Mouse (Mus musculus) cerebellum, adult 9-11 months (tissue): Measurements from ENCODE around the gene Sccpdh.
"Not testable (repeated sequence)": the region's sequence is repeated elsewhere in the genome, so short reads cannot be mapped to it uniquely, and the experiment has no call there.

Source experiments
- DNase-seq: peaks from one replicate; pipeline ENCODE4 v3.0.0; 2022

Sccpdh gene

GRCm38 (mm10) chr1:179668013-179668805, at the start of gene Sccpdh:
Gene Sccpdh, plus strand, starts transcription at chr1:179668210.
- peak; percentile 86 for DNase-seq

DNA sequence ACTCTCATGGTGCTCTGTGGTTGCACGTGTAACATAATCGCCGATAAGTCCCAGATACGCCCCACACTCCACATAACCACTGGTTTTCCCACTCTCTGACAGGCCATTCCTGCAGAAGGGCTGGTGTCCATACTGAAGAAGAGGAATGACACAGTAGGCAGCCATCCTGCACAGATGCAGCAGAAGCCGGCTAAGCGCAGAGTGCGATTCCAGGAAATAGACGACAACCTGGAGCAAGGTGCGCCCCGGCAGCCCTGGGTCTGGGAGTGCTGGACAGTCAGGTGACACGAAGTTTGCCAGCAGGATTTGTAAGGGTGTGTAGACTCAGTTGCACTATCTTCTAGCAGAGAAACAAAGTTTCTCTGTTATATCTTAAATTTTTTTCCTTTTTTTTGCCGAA, 45.3 kb upstream of the Sccpdh start:
- DNase-seq, result peak; percentile 3

DNA sequence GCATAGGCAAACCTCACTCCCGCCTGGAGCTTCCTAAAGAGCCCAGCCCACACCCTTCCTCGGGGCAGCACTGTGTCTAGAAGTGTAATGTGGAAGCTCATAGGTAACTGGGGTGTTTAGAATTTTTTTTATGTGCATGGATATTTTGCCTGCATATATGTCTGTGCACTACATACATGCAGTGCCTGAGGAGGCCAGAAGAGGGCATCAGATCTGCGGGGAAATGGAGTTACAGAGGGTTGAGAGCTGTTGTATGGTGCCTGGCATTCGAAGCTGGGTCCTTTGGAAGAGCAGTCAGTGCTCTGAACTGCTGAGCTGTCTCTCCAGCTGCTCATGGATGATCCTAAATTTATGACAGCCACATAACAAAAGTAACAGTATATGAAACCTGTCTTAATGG, 44.4 kb upstream of the Sccpdh start:
- peak; percentile 47 for DNase-seq

- peak; percentile 51 for DNase-seq
These were observed 43.7 kb upstream of the Sccpdh start for GRCm38 (mm10) chr1:179624354-179624753.

GRCm38 (mm10) chr1:179627855-179628254, 40.2 kb upstream of the Sccpdh start:
- no peak for DNase-seq

DNA sequence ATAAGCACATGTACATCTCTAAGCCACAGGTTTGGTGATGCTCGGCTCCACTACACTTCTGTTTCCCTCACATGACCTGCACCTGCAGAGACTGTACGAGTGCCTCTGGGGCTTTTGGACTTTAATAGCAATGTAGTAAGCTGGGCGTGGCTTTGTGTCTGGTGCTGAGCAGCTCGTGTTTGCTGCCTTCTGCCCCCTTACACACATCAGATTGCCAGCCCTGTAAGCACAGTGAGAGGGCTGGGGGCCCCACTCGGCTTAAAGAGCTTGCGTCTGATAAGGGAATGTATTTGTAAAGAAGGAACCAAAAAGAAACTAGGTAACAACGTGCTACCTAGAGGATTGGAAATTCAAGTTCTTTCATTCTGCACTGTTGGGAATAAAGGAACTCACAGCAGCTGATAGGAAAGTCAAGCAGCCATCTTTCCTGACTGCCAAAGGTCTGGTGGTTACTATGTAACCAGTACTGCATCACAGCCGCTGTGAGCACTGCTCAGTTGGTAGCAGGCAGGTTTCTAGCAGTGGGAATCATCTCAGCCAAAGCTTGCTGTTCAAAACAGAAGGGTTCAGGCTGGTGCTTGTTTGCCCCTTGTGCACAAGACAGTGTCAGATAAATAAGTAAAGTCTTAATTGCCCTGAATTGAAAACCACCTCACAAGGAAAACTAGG, 39.4 kb upstream of the Sccpdh start:
- DNase-seq, result peak; percentile 1

- peak; percentile 1 for DNase-seq
These were observed 38.7 kb upstream of the Sccpdh start for GRCm38 (mm10) chr1:179629276-179629675.

DNA sequence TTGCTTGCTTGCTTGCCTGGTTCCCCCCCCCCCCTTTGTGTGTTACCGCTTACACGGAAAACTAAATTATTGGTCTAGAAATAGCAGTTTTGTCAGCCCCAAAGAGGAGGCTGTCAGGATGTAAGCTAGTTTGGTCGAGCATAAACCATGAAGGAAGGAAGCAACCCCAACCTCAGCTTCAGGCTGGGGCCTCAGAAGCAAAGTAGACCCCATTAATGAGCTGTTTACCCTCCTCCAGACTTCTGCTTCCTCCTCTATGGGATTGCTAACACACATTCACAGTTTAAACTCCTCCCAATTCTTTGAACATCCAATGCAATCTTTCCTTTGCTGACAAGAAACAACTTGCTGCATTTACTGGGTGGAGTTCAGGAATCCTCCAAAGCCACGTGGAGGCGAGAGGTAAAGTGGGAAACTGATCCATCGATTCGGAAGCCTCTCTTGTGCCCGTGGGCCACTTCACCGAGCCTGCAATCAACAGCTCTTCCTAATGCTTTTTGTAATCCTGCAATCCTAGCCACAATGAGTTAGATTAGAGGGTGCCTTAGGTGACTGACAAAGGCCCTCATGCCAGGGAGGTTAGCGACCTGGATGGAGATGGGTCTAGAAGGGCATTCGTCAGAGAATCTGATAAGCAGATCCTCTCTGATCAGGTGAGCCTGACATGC, 35.1 kb upstream of the Sccpdh start:
- peak; percentile 1 for DNase-seq

- peak; percentile 7 for DNase-seq
These were observed 34.6 kb upstream of the Sccpdh start for GRCm38 (mm10) chr1:179633414-179633752.

DNA sequence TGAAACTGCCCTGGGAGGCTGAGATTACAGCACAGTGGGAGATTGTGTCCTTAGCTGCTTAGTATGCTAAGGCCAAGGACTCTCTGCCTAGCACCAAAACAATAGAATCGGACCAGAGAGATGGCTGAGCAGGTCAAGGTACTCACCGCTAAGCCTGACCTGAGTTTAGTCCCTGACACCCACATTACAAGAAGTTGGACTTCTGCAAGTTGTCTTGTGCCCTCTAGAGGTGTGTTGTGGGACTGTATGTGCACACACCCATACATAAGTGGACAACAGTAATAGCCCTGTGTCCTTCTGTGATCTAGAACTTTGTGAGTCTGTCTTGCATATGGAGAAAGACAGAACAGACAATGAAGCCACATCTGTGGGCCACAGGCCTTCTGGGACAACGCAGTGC, 33.9 kb upstream of the Sccpdh start:
- DNase-seq, result peak; percentile 1

DNA sequence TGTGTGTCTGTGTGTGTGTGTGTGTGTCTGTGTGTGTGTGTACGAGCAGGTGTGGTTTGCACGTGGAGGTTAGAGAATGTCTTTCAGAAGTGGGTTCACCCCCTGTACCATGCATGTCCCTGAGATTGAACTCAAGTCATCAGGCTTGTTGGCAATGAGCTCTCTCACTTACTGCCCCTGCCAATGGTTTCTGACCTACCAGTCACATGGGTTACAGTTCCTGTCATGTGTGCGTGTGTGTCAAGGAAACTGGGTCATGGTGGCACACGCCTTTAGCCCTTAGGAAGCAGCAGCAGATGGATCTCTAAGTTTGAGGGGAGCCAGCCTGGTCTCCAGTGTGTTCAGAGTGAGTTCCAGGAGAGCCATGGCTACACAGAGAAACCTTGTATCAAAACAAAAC, 25.3 kb upstream of the Sccpdh start:
- peak; percentile 1 for DNase-seq

DNA sequence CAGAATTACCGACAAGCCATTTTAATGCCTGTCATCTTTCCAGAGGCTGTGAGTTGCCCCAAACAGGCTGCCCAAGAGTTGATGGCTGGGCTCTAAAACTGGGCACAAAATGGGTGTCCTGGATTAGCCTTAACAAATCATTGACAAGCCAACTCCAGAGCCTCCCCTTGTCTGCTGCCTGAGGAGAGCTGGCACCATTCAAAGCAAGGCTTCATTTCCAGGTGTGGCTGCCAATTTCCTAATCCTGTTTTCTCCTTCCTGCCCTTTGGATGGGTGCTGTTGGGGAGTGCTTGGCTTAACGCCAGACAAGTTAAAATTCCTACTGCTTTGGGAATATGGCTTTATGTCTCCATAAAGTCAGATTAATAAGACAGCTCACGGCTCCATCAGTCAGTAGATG, 23.9 kb upstream of the Sccpdh start:
- DNase-seq, result peak; percentile 16

DNA sequence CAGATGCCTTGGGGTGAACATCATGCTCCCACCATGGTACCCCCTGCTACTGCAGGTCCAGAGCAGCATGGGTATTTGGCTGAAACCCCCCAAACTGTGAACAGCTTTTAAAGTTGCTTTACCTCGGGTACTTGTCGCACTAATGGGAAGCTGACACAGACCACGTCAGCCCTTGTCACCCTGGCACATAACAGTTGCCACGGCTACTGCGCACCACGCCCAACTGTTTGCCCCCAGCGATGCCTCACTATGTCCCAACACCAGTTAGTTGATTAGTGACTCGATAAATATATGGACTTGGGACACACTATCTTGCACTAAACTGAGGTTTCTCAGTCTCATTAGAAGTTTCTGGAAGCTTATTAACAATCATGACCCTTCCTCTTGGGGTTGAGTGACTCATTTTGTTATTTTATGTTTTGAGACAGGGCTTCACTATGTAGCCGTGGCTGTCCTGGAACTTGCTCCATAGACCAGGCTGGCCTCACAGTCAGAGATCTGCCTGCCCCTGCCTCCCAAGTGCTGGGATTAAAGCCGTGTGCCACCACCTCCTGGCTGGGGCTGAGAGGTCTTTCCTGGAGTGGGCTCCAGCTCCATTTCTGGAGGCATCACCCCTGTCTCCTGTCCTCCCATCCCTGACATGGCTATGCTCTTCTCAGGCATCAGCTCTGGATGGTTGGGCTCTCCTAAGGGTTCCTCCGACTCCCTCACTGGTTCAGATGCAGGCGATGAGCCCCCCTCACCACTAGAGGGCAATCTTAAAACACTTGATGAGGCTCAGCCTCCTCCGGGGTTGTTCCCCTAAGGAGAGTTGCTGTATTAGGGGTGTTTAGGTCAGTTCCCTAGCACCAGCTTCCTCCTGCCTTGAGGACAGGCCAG, 22.7 kb upstream of the Sccpdh start:
- DNase-seq, result peak; percentile 84

DNA sequence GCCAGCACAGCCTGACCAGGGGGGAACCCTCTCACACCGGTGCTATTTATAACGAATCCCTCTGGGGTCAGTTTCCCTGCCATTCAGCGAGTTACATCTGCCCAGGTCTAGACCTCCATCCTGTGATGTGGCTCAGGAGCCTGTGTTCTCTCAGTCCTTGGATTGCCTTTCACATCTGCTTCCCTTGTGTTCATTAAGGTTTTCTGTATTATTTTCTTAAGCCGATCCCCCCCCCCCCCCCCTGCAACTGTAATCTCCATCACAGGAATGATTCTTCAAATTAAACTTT, 22.1 kb upstream of the Sccpdh start:
- DNase-seq, result no peak

DNA sequence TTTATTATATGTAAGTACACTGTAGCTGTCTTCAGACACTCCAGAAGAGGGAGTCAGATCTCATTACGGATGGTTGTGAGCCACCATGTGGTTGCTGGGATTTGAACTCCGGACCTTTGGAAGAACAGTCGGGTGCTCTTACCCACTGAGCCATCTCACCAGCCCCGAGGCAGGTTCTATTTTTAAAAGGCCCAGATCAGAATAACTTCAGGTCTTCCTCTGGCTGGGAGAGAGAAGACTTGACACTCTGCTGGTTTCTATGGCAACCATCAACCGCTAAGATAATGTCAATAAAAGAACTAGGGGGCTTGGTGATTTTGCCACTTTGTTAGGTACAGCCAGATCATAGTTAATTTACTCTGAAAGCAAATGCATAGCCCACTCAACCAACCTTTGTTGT, 19.3 kb upstream of the Sccpdh start:
- not testable (repeated sequence) for DNase-seq

DNA sequence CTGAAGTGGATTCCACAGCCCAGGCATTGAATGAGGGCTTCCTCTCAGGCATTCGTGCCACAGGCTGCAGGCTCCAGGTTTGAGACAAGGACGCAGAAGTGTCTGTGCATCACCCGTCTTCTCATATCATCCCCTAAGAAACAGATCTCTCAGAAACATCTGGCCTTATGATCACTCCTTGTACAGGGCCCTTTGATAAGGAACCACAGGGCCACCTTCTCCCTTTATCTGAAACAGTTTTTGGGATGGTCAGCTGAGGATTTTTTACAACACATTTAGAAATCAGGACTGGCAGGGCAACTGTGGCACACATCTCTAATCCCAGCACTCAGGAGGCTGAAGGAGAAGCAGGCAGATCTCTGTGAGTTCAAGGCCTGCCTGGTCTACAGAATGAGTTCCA, 18.7 kb upstream of the Sccpdh start:
- DNase-seq, result no peak

GRCm38 (mm10) chr1:179650284-179650683, 17.7 kb upstream of the Sccpdh start:
- DNase-seq, result no peak

GRCm38 (mm10) chr1:179651224-179651623, 16.8 kb upstream of the Sccpdh start:
- DNase-seq, result no peak

DNA sequence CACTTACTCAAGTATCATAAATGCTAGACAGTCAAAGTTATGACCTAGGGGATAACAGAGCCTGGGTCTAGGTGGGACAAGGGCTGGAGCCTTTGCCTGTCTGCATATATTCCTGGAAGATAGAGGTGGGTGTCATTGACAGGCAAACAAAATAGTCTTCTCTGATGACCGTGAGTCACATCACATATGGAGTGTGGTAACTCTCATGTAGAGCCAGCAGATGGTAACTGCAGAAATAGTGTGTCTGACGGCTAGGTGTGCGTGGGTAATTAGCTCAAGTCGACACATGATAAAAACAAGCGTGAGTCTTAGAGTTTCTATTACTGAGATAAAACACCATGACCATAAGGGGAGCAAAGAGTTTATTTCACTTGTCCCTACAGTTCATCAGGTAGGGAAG, 4.9 kb upstream of the Sccpdh start:
- DNase-seq, result no peak

DNA sequence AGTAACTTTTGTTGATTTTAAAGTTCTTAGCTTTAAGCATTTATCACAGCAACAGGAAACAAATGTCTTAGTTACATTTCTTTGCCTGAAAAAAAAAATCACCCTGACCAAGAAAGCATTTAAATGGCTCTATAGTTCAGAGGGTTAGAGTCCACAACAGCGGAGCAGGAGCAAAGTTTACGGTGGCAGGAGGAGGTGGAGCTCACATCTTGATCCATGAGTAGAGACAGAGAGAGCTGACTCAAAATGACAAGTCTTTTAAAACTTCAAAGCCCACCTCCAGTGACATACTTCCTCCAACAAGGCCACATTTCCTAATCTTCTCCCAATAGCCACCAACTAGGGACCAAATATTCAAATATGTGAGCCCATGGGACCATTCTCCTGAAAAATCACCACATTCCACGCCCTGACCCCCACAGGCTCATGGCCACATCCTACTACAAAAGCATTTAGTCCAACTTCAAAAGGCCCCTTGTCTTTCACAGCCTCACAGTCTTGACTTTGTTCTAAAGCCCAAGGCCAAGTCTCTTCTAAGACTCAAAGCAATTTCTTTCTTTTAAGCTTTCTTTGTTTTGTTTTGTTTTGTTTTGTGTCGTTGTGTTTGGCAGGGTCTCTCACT, 3.6 kb upstream of the Sccpdh start:
- no peak for DNase-seq

DNA sequence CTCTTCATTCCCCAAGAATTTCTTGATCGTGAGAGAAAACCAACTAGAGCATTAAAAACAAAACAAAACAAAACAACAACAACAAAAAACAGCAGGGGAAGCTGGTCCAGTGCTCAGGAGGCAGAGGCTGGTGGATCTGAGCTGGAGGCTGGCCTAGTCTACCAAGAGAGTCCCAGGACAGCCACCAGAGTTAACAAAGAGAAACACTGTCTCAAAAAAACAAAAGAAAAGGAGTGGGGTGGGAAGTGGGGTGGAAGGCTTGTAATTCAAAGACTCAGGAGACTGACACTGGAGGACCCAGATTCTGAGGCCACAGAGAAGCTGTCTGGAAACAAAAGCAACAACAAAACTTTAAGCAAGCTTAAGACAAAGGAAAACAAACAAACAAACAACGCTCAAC, 1.0 kb upstream of the Sccpdh start:
- no peak for DNase-seq

- no peak for DNase-seq
These were observed 560 bp upstream of the Sccpdh start for GRCm38 (mm10) chr1:179667450-179667849.
